Mouse (Mus musculus) effector memory CD4-positive, alpha-beta T cell, adult 7 months (primary cell): Measurements from ENCODE around the gene Zfp414. TPM values are rescaled to one million over a fixed set of nuclear protein-coding genes. Genes with fewer than 3 reads are reported as not detected.

Experiments used
- polyA plus RNA-seq: library from polyadenylated mRNA; unstranded; fragments of 100-300 nt; shearing (Covaris generic); gene quantifications from one replicate; pipeline ENCODE4 v1.2.1, GENCODE M21; 2017

Zfp414 gene
- polyA plus RNA-seq, result 32.3 TPM

DNA sequence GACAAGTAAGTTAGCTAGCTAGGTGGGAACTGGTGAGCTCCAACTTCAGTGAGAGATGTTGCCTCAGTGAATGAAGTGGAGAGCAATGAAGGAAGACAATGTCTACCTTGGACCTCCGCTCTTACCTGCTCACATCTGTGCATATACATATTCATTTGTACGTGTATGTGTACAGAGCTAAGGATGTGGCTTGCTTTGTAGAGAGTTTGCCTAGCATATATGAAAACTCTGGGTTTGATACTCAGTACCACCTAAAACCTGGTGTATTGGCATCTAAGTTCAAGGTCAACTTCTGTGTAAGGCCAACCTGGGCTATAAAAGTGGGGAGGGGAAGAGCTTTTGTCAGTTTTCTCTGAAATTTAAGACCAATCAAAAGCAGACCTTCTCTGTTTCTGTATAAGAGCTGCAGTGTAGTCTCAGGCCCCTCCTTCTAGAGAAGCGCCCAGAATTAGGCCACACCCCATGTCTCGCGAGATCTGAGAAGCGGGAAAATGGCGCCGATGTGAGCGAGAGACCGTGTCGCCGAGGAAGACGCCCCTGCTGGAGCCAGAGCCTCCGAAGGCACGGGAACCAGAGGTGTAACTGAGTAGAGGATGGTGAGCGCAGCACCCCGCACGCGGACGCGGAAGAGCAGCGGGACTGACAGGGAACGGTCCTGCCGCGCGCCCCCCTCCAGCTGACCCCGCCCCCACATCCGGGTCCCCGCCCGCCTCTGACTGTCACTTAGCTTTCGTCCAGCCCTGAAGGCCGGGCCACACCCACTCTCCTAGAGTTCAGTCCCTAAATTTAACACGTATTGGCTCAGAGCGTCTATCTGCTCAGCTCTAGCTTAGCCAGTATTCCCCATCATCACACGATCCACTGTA lies at the start of gene Zfp414:
TSS of gene Zfp414 (plus strand) at position 470 of the 866 bp plus-strand sequence.

DNA sequence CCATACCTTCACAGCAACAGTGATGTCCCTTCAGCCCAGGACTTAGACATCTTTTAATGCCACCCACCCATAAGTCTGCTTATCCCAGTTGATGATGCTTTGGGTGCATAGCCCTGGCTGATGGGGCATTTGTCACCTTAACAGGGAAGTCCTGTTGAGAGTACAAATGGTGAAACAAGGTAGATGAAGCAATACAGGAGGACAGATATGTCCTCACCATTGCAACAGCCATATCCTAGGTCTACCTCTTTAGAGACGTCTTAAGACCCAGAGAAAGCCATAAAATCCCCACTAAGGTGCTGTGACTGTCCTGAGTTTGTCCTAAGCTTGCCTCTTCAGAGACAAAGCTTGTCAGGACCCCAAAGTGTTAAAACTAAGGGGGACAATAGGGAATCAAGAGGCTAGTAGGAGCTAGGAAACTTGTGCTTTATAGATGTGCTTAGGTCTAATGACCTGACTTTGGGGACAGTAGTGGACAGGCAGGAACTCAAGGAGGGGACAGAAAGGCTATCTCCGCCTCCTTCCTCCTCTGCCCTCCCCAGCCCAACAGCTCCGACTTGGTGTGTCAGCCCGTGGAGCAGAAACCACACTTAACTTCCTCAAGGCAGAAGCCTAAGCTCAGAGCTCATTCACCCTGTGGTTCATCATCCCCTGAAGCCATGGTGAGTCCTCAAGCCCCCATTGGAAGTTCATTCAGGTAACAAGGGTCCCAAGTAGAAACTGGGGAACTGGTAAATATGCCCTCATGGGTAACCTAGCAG lies 8.8 kb downstream of the Zfp414 start, which contains the start of gene Pram1:
TSS of gene Pram1 (plus strand) at position 541 of the 761 bp plus-strand sequence.

Other genes starting within 250 kb of the Zfp414 start
- gene Zfp101, start 234.4 kb upstream of the Zfp414 start, polyA plus RNA-seq, result 6.4 TPM
- gene Actl9, start 196.2 kb upstream of the Zfp414 start, polyA plus RNA-seq, result not detected
- 104 TPM for gene Adamts10, start 104.9 kb upstream of the Zfp414 start, polyA plus RNA-seq
- gene Myo1f, start 73.4 kb upstream of the Zfp414 start, polyA plus RNA-seq, result 198 TPM
- 0.33 TPM for gene Pram1, start 9.0 kb downstream of the Zfp414 start, polyA plus RNA-seq
- 324 TPM for gene Hnrnpm, start 57.8 kb downstream of the Zfp414 start, polyA plus RNA-seq
- gene March2, start 89.6 kb downstream of the Zfp414 start, polyA plus RNA-seq, result 96.9 TPM
- gene Rab11b, start 131.4 kb downstream of the Zfp414 start, polyA plus RNA-seq, result 316 TPM
- 1.1 TPM for gene Angptl4, start 152.7 kb downstream of the Zfp414 start, polyA plus RNA-seq
- gene Kank3, start 181.4 kb downstream of the Zfp414 start, polyA plus RNA-seq, result 4.4 TPM
- gene Rps28, start 195.5 kb downstream of the Zfp414 start, polyA plus RNA-seq, result 951 TPM
- gene Ndufa7, start 195.5 kb downstream of the Zfp414 start, polyA plus RNA-seq, result 204 TPM
- 15.4 TPM for gene Cd320, start 214.0 kb downstream of the Zfp414 start, polyA plus RNA-seq
- not detected for gene Gm7029, start 244.7 kb downstream of the Zfp414 start, polyA plus RNA-seq